Mouse (Mus musculus) embryonic facial prominence, embryonic 12.5 days (tissue): ENCODE data around the gene Taf4. TPM values are rescaled to one million over a fixed set of nuclear protein-coding genes. Genes with fewer than 3 reads are reported as not detected.

ENCODE experiments used
- ATAC-seq: fragments of 200-750 bp; cut with Nextera tagmentation; 2 replicates; pipeline ENCODE4 v1.8.0; 2017; ENCODE audit not compliant: insufficient number of reproducible peaks, insufficient read depth, low FRiP score, low TSS enrichment
- H3K27ac ChIP-seq: fragments of 300-500 bp; sonication (generic); 2 replicates; pipeline ENCODE4 v1.5.1; 2016; ENCODE audit warnings: mild to moderate bottlenecking
- H3K27me3 ChIP-seq: fragments of 300-500 bp; sonication (generic); 2 replicates; pipeline ENCODE4 v1.6.1; 2016; ENCODE audit warnings: mild to moderate bottlenecking, moderate library complexity
- H3K36me3 ChIP-seq: fragments of 300-500 bp; sonication (generic); 2 replicates; pipeline ENCODE4 v1.6.1; 2016; ENCODE audit warnings: mild to moderate bottlenecking
- H3K4me1 ChIP-seq: fragments of 300-500 bp; sonication (generic); 2 replicates; pipeline ENCODE4 v1.6.1; 2016
- H3K4me2 ChIP-seq: fragments of 300-500 bp; sonication (generic); replicated peaks from 2 replicates; pipeline ENCODE4 v1.6.1; 2016; ENCODE audit warnings: mild to moderate bottlenecking, moderate library complexity
- H3K4me3 ChIP-seq: fragments of 300-500 bp; sonication (generic); 2 replicates; pipeline ENCODE4 v1.5.1; 2016; ENCODE audit warnings: mild to moderate bottlenecking
- H3K9ac ChIP-seq: fragments of 300-500 bp; sonication (generic); 2 replicates; pipeline ENCODE4 v1.6.1; 2016; ENCODE audit warnings: mild to moderate bottlenecking, moderate library complexity
- H3K9me3 ChIP-seq: fragments of 300-500 bp; sonication (generic); 2 replicates; pipeline ENCODE4 v1.6.1; 2016; ENCODE audit warnings: mild to moderate bottlenecking, moderate library complexity
- WGBS: fragments of 180-500 bp; shearing (Covaris S2); methylation state at CpG from one replicate; pipeline ENCODE4 v1.1.7; 2016; 5-methylcytosine and 5-hydroxymethylcytosine counted together
- polyA plus RNA-seq: library from polyadenylated mRNA; unstranded; fragments of >200 nt; fragmentation: Nextera tagmentation; extraction: Ambion mirVana; gene quantifications from 2 replicates; pipeline ENCODE4 v1.2.1, GENCODE M21; 2016

Gene Taf4
- polyA plus RNA-seq, 1 experiment from 2014 or later = 3.8 TPM

DNA sequence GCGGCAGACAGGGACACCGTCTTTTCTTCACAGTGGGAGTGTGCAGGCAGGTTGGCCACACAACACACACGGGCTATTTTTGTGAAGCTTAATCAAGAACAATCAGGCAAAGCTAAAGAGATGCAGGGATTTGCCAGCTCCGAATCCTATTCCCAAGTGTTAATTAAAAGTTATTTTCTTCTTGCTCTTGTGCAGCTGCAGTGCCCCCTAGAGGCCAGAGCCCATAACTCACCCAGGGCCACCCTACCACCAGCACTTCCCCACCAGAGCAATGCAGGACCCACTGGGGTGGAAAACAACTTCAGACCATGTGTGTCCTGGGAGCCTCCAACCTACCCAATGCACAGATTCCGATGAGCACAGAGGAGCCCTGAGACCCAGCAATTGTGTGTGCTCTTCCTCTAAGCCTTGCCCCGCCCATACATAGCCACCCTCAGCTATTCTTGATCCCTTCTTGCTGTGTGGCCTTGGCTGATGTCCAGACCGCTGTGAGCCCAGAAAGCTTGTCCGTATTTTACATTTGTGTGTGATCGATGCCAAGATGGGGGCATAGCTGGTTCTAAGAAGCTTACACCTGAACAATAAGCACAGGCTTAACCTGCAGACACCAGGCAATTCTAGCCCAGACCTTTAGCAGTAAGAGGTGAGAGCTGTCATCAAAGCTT lies 98.8 kb downstream of the Taf4 start:
- no peak overlapping the region for H3K4me3 ChIP-seq
- no peak for ATAC-seq
- no peaks in the 10 kb centered on the region for H3K36me3 ChIP-seq
- 0 out of 2 replicates have a peak, but pooled peaks cover 3% of the 10 kb centered on the region for H3K27me3 ChIP-seq
- H3K4me1 ChIP-seq = no peaks in the 10 kb centered on the region
- no peaks in the 10 kb centered on the region for H3K9me3 ChIP-seq
- 68% methylated on average over 9 of the region's 9 CpGs for whole genome bisulfite sequencing
- no peak overlapping the region for H3K4me2 ChIP-seq
- H3K27ac ChIP-seq = no peak overlapping the region
- no peak overlapping the region for H3K9ac ChIP-seq

GRCm38 (mm10) chr2:179875147-179875546 lies 101.3 kb downstream of the Taf4 start:
- 3% methylated on average over 3 of the region's 3 CpGs for WGBS
- ATAC-seq = 0 out of 2 replicates have a peak, but pooled peaks have one; percentile 10
- Histone ChIP-seq H3K9ac (no peak overlapping the region), H3K4me1 (no peaks in the 10 kb centered on the region), H3K27me3 (0 out of 2 replicates have a peak, but pooled peaks cover 3% of the 10 kb centered on the region), H3K9me3 (no peaks in the 10 kb centered on the region), H3K27ac (no peak overlapping the region), H3K36me3 (no peaks in the 10 kb centered on the region), H3K4me3 (no peak overlapping the region), H3K4me2 (no peak overlapping the region)

DNA sequence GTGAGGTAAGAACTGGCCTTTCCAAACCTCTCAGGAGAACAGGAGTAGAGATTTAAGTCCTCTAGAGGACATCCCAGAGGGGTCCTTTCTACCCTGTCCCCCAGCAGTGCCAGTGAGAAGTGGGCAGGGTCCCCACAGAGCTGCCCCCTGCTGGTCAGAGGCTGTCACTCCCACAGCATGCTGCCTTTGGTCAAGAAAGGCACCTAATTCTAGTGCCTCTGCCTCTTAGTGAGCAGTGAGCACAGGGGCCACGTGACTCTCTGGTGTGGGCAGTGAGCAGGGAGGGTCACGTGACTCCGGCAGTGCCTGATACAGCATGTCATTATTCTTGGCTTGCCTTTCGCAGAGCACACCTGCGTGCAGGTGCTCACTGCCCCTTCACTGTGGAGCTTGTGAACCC lies 103.1 kb downstream of the Taf4 start:
- Histone ChIP-seq H3K4me2 (no peak overlapping the region), H3K4me1 (no peaks in the 10 kb centered on the region), H3K36me3 (no peaks in the 10 kb centered on the region), H3K27ac (no peak overlapping the region), H3K9ac (no peak overlapping the region), H3K27me3 (0 out of 2 replicates have a peak, but pooled peaks cover 3% of the 10 kb centered on the region), H3K9me3 (no peaks in the 10 kb centered on the region), H3K4me3 (no peak overlapping the region)
- ATAC-seq = no peak
- WGBS = 54% methylated on average over 5 of the region's 5 CpGs

- WGBS = 69% methylated on average over 5 of the region's 5 CpGs
Observed at GRCm38 (mm10) chr2:179872724-179873123, 103.7 kb downstream of the Taf4 start.

DNA sequence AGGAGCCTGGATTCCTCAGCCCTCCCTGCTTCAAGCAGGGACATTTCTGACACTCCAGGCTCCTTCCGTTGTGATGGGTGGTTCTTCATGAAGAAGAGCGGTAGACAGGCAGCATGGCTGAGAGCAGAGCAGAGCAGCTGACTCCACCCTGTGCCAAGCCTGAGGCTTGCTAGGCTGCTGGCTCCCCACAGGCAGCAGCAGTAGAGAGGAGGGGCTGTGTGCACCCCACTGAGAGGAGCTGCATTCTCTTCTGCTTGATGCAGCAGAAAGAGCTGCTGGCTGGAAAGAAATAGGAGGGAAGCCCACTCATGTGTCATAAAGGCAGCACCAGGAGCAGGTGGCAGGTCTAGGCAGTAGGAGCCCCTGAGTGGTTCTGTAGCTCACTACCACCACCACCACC lies 106.6 kb downstream of the Taf4 start:
- Histone ChIP-seq H3K9ac (peak overlapping the region; percentile 0; the same call in 1 of the 2 replicates), H3K4me1 (no peaks in the 10 kb centered on the region), H3K4me2 (no peak overlapping the region), H3K9me3 (no peaks in the 10 kb centered on the region), H3K4me3 (no peak overlapping the region), H3K27ac (no peak overlapping the region), H3K36me3 (no peaks in the 10 kb centered on the region), H3K27me3 (0 out of 2 replicates have a peak, but pooled peaks cover 6% of the 10 kb centered on the region)
- ATAC-seq = no peak
- 13% methylated on average over 2 of the region's 2 CpGs for WGBS

More at GRCm38 (mm10) chr2:179872724-179873123, 103.7 kb downstream of the Taf4 start:
- Histone ChIP-seq H3K4me1 (no peaks in the 10 kb centered on the region), H3K27ac (no peak overlapping the region), H3K36me3 (no peaks in the 10 kb centered on the region), H3K9ac (no peak overlapping the region), H3K4me2 (no peak overlapping the region), H3K4me3 (no peak overlapping the region), H3K9me3 (no peaks in the 10 kb centered on the region), H3K27me3 (0 out of 2 replicates have a peak, but pooled peaks cover 6% of the 10 kb centered on the region)
- ATAC-seq = no peak

DNA sequence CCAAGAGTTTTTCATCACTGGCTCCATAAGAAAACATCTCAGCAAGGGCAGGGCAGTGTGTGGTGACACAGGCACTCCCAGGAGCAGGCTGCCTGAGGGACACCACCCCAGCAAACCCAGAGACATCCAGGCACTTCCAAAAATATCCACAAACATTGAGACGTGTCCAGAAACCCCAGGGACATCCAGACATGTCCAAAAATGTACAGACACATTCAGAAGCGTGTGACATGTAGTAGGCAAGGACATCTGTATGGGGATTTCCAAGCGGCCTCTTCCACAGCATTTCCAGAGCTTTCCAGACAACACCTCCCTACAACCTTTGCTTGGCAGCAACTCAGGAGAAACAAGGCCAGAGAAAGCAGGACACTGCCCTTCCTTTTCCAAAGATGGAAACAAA lies 108.8 kb downstream of the Taf4 start:
- 69% methylated on average over 3 of the region's 3 CpGs for WGBS
- no peak for ATAC-seq
- no peak overlapping the region for H3K4me2 ChIP-seq
- H3K27ac ChIP-seq = no peak overlapping the region
- no peak overlapping the region for H3K9ac ChIP-seq
- no peaks in the 10 kb centered on the region for H3K36me3 ChIP-seq
- no peaks in the 10 kb centered on the region for H3K9me3 ChIP-seq
- H3K4me1 ChIP-seq = 0 out of 2 replicates have a peak, but pooled peaks cover 4% of the 10 kb centered on the region
- 0 out of 2 replicates have a peak, but pooled peaks cover 4% of the 10 kb centered on the region for H3K27me3 ChIP-seq
- no peak overlapping the region for H3K4me3 ChIP-seq

GRCm38 (mm10) chr2:179865097-179865496 lies 111.3 kb downstream of the Taf4 start:
- no peak overlapping the region for H3K4me2 ChIP-seq
- H3K9me3 ChIP-seq = no peaks in the 10 kb centered on the region
- H3K27me3 ChIP-seq = 0 out of 2 replicates have a peak, but pooled peaks cover 4% of the 10 kb centered on the region
- H3K4me1 ChIP-seq = 0 out of 2 replicates have a peak, but pooled peaks cover 4% of the 10 kb centered on the region
- ATAC-seq = no peak
- H3K27ac ChIP-seq = no peak overlapping the region
- H3K9ac ChIP-seq = no peak overlapping the region
- H3K36me3 ChIP-seq = no peaks in the 10 kb centered on the region
- H3K4me3 ChIP-seq = no peak overlapping the region
- WGBS = 72% methylated on average over 5 of the region's 5 CpGs

DNA sequence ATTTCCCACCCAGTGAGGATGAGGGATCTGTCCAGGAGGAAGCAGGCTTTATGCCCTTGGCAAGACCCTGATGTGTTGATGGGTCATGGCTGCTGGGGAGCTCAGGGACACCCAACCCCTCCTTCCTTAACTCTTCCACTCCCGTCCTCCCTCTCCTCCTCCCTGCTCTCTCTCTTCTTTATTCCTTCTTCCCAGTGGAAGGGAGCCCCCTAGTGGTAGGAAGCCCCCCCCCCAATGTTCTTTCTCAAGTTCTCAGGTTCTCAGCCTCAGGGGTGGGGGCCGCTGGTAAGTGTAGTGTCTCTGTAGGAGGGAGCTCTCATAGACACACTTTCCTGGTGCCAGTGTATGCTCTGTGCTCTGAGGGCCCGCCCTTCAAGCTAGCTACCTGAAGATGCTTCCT lies 113.2 kb downstream of the Taf4 start:
- no peak for ATAC-seq
- H3K9ac ChIP-seq = no peak overlapping the region
- H3K4me2 ChIP-seq = no peak overlapping the region
- 0 out of 2 replicates have a peak, but pooled peaks cover 4% of the 10 kb centered on the region for H3K4me1 ChIP-seq
- H3K27ac ChIP-seq = no peak overlapping the region
- H3K36me3 ChIP-seq = no peaks in the 10 kb centered on the region
- H3K4me3 ChIP-seq = no peak overlapping the region
- 0 out of 2 replicates have a peak, but pooled peaks cover 3% of the 10 kb centered on the region for H3K27me3 ChIP-seq
- no peaks in the 10 kb centered on the region for H3K9me3 ChIP-seq
- WGBS = 75% methylated on average over 3 of the region's 3 CpGs

DNA sequence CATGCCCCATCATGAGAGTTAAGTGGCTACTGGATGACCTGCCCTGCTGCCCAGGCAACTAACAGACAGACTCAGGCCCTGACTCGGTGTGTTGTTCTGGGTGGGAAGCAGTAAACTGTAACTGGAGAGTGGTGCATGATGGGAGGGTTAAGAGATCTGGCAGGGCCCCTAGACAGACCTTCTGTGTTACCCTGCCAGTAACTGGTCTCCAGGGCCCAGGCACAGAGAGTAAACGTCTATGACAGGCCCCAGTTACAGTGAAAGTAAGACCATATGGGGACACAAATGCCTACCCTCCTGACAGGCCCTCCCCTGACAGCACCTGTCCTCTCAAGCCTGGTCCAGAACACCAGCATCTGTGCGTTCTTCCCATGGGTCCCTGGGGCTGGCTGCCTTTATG lies 113.8 kb downstream of the Taf4 start:
- no peak for ATAC-seq
- H3K27ac ChIP-seq = no peak overlapping the region
- no peaks in the 10 kb centered on the region for H3K36me3 ChIP-seq
- 68% methylated on average over 3 of the region's 3 CpGs for WGBS
- no peaks in the 10 kb centered on the region for H3K27me3 ChIP-seq
- 0 out of 2 replicates have a peak, but pooled peaks cover 4% of the 10 kb centered on the region for H3K4me1 ChIP-seq
- no peak overlapping the region for H3K4me2 ChIP-seq
- no peak overlapping the region for H3K9ac ChIP-seq
- no peak overlapping the region for H3K4me3 ChIP-seq
- no peaks in the 10 kb centered on the region for H3K9me3 ChIP-seq

Other genes starting within 250 kb of the Taf4 start
- gene Lsm14b, start 48.3 kb upstream of the Taf4 start, polyA plus RNA-seq = 13.1 and 14.9 TPM in 2 replicates
- 618 and 631 TPM in 2 replicates for gene Psma7, start 65.8 kb upstream of the Taf4 start, polyA plus RNA-seq
- gene Ss18l1, start 65.9 kb upstream of the Taf4 start, polyA plus RNA-seq = 10.0 and 10.8 TPM in 2 replicates
- gene Mtg2, start 93.9 kb upstream of the Taf4 start, polyA plus RNA-seq = 29.0 and 30.4 TPM in 2 replicates
- 0.20 and 0.57 TPM in 2 replicates for gene Hrh3, start 127.8 kb upstream of the Taf4 start, polyA plus RNA-seq
- gene Osbpl2, start 142.7 kb upstream of the Taf4 start, polyA plus RNA-seq = 40.9 and 41.8 TPM in 2 replicates
- gene Adrm1, start 194.8 kb upstream of the Taf4 start, polyA plus RNA-seq = 202 and 204 TPM in 2 replicates
- gene Lama5, start 249.2 kb upstream of the Taf4 start, polyA plus RNA-seq = 14.2 and 16.7 TPM in 2 replicates